Mouse (Mus musculus) thymus, postnatal 0 days (tissue): Measurements from ENCODE around the gene Edem3. TPM values are rescaled to one million over a fixed set of nuclear protein-coding genes. Genes with fewer than 3 reads are reported as not detected.
"Not testable (repeated sequence)": the region's sequence is repeated elsewhere in the genome, so short reads cannot be mapped to it uniquely, and the experiment has no call there.

ENCODE experiments used
- DNase-seq: peaks from one replicate; pipeline ENCODE4 v3.0.0-alpha.2; 2015; ENCODE audit warnings: low spot score
- polyA plus RNA-seq: library from polyadenylated mRNA; unstranded; fragments of >200 nt; fragmentation: Nextera tagmentation; extraction: Ambion mirVana; gene quantifications from 2 replicates; pipeline ENCODE4 v1.2.1, GENCODE M21; 2015

The Edem3 gene
- polyA plus RNA-seq, 1 experiment from 2014 or later, result 5.5 TPM

- DNase-seq, result not testable (repeated sequence)
Observed at GRCm38 (mm10) chr1:151749894-151750293, 5.3 kb upstream of the Edem3 start.

GRCm38 (mm10) chr1:151752946-151753345 lies 2.2 kb upstream of the Edem3 start:
- DNase-seq, result no peak

DNA sequence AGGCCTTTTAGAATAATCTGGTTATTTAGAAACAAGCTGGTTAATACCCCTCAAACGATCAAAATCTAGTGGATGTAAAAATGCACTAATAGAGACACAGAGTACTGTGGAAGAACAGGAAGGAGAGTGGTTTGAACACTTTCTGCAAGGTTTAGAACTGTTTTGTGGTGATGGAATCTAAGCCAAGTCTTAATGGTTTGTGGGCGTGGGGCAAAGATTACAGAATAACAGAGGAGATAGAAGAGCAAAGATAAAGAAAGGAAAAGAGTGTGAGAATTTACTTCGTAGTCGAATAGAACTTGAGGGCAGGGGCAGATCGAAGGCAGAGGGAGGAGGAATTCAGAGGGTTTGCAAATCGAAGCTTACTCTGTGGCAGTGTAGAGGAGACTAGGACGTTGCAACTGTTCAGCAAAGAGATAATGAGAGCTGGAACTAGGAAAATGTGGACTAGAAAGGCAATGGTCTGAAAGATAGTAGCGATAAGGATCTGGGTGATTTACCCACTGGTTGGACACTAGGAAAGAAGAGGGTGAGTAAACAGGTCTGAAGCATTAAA lies 1.7 kb upstream of the Edem3 start:
- DNase-seq, result no peak

- peak; percentile 62 for DNase-seq
Observed at GRCm38 (mm10) chr1:151754028-151754489, 1.1 kb upstream of the Edem3 start.

- DNase-seq, result no peak
Observed at GRCm38 (mm10) chr1:151755660-151756424, 671 bp downstream of the Edem3 start.

GRCm38 (mm10) chr1:151756425-151756728 lies 1.2 kb downstream of the Edem3 start:
- DNase-seq, result peak; percentile 11

DNA sequence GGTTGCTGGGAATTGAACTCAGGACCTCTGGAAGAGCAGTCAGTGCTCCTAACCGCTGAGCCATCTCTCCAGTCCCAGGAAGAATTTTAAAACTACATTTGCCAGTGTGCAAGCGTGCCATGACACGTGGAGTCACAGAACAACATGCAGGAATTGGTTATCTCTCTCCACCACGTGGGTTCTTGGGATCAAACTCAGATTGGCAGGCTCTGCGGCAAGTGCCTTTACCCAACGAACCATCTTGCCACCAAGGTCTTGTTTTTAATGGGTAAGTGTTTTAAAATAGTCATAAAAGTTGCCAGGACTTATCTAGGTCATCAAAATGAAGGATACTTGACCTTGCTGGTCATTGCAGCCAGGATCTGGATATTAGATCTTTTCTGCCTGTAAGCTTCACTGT lies 3.1 kb downstream of the Edem3 start:
- no peak for DNase-seq

- no peak for DNase-seq
Observed at GRCm38 (mm10) chr1:151758991-151759390, 3.8 kb downstream of the Edem3 start.

GRCm38 (mm10) chr1:151764236-151764635 lies 9.1 kb downstream of the Edem3 start:
- DNase-seq, result no peak

GRCm38 (mm10) chr1:151766166-151766565 lies 11.0 kb downstream of the Edem3 start:
- peak; percentile 28 for DNase-seq

- DNase-seq, result peak; percentile 22
Observed at GRCm38 (mm10) chr1:151766976-151767654, 11.9 kb downstream of the Edem3 start.

GRCm38 (mm10) chr1:151769200-151769913 lies 14.2 kb downstream of the Edem3 start:
- DNase-seq, result no peak

GRCm38 (mm10) chr1:151777616-151778015 lies 22.4 kb downstream of the Edem3 start:
- DNase-seq, result no peak

DNA sequence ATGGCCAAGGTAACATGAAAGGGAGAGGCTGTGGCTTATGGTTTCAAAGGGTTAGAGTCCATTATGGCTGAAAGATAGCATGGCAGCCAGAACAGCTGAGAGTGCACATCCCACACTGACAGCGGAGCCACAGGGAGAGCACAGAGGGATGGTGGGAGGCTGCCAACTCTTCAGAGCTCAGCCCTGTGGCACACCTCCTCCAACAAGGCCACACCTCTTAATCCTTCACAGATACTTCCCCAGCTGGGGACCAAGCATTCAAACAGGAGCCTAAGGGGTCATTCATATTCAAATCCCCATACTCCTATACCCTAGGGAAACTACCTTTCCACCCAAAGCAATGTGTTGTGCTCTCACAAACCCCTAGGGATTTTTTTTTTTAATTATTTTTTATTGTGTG lies 23.4 kb downstream of the Edem3 start:
- no peak for DNase-seq

- no peak for DNase-seq
Observed at GRCm38 (mm10) chr1:151779306-151779705, 24.1 kb downstream of the Edem3 start.

GRCm38 (mm10) chr1:151781447-151781846 lies 26.3 kb downstream of the Edem3 start:
- no peak for DNase-seq

DNA sequence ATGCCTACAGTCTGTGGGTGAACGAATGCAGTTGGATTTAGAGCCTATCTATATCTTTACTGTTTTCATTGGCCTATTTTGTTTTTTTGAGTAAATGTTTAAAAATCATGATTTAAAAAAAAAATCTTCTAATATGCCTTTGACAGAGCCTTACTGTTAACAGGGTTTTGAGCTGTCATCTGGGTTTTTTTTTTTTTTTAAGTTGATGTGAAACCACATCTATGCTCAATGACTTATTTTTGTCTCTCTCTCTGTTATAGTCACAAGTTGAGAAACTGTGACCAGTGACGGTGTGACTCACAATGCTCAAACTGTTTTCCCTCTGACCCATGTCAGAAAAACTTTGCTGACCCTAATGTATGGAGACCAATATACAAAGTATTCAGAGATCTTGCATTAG lies 28.2 kb downstream of the Edem3 start:
- no peak for DNase-seq

DNA sequence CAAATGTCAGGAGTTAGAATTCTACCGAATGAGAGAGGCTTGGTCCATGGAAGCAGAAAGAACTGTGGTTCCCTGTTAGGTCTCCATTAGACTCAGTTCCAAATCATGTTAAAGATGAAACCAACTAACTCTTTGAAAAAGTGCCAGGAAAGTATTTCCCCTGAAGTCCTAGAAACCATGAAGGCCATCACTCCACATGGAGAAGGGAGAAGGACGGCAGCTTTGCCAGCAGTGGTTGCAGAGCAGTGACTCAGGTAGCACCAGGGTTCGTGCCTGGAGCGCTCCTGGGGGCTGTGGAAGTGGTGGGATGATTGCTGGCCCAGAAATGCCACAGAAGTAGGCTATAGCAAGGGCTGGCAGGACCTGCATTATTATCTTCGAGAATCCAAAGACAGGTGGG lies 31.2 kb downstream of the Edem3 start:
- DNase-seq, result no peak

GRCm38 (mm10) chr1:151789136-151789535 lies 34.0 kb downstream of the Edem3 start:
- no peak for DNase-seq

GRCm38 (mm10) chr1:151792076-151792475 lies 36.9 kb downstream of the Edem3 start:
- DNase-seq, result not testable (repeated sequence)

DNA sequence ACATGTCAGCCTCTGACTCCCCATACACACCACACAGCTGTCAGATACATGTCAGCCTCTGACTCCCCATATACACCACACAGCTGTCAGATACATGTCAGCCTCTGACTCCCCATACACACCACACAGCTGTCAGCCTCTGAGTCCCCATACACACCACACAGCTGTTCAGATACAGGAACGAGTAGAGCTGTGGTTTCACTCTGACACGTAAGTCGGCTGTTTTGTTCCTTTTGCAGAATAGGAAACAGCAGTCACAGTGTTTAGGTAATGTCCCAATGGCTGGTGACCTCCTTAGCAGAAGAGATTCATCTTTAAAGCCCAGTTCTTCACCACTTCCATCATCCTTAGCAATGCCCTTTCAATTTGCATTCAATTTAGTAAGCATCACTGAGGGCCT lies 47.6 kb downstream of the Edem3 start:
- DNase-seq, result not testable (repeated sequence)

DNA sequence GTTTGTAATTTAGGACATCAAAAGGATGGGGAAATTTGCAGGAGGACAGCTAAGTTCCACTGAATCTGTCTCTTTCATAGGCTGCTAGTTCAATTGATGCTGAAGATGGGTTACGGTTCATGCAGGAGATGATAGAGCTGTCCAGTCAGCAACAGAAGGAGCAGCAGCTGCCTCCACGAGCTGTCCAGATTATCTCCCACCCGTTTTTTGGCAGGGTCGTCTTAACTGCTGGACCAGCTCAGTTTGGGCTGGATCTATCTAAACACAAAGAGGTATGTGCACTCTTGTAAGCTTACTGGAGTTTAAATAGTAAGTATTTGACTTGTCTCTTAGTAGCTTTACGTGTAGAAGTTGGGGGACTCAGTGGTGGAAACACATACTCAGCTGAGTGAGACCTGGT lies 52.1 kb downstream of the Edem3 start:
- no peak for DNase-seq
